Mouse (Mus musculus): Measurements from ENCODE around the gene Olfr142. TPM values are rescaled to one million over a fixed set of nuclear protein-coding genes. Genes with fewer than 3 reads are reported as not detected.
"Not testable (repeated sequence)": the region's sequence is repeated elsewhere in the genome, so short reads cannot be mapped to it uniquely, and the experiment has no call there.

Olfr142 gene
- not detected in 2 replicates for total RNA-seq (2021)
- long read RNA-seq, experiment 1 = 0 reads
- long read RNA-seq, experiment 2 = 0 reads

- no peak for DNase-seq
Observed at GRCm38 (mm10) chr2:90257492-90257891, at the start of gene Olfr142. Olfr142 (minus strand) TSS chr2:90257592.

- DNase-seq = no peak
Observed at GRCm38 (mm10) chr2:90292741-90293140, 35.3 kb upstream of the Olfr142 start, which contains the start of gene Olfr1272. Olfr1272 (minus strand) TSS chr2:90292841.

- no peak for DNase-seq
Observed at GRCm38 (mm10) chr2:90270932-90271331, 13.5 kb upstream of the Olfr142 start, which contains the start of gene Olfr1271. Olfr1271 (minus strand) TSS chr2:90271032.

GRCm38 (mm10) chr2:90224393-90224792, 33.0 kb downstream of the Olfr142 start, which contains the start of gene Olfr1506:
Olfr1506 (minus strand) TSS chr2:90224493.
- DNase-seq = not testable (repeated sequence)

Other genes starting within 250 kb of the Olfr142 start
- not detected in 2 replicates for gene Olfr1263, start 245.5 kb downstream of the Olfr142 start, total RNA-seq (2021)
- gene Olfr1264, start 232.0 kb downstream of the Olfr142 start, total RNA-seq (2021) = not detected in 2 replicates
- gene Olfr1265, start 222.3 kb downstream of the Olfr142 start, total RNA-seq (2021) = not detected in 2 replicates
- not detected in 2 replicates for gene Olfr140, start 194.0 kb downstream of the Olfr142 start, total RNA-seq (2021)
- gene Olfr1269, start 136.2 kb downstream of the Olfr142 start, total RNA-seq (2021) = not detected in 2 replicates
- not detected in 2 replicates for gene Olfr32, start 115.3 kb downstream of the Olfr142 start, total RNA-seq (2021)
- not detected in 2 replicates for gene Olfr1270, start 104.5 kb downstream of the Olfr142 start, total RNA-seq (2021)
- not detected in 2 replicates for gene Olfr1506, start 33.1 kb downstream of the Olfr142 start, total RNA-seq (2021)
- not detected in 2 replicates for gene Olfr1271, start 13.4 kb upstream of the Olfr142 start, total RNA-seq (2021)
- not detected in 2 replicates for gene Olfr1272, start 35.2 kb upstream of the Olfr142 start, total RNA-seq (2021)
- gene Gm13769, start 64.6 kb upstream of the Olfr142 start, total RNA-seq (2021) = 0.15 and 0.19 TPM in 2 replicates
- gene Olfr1274-ps, start 141.1 kb upstream of the Olfr142 start, total RNA-seq (2021) = not detected in 2 replicates